In the genomic region with DNA sequence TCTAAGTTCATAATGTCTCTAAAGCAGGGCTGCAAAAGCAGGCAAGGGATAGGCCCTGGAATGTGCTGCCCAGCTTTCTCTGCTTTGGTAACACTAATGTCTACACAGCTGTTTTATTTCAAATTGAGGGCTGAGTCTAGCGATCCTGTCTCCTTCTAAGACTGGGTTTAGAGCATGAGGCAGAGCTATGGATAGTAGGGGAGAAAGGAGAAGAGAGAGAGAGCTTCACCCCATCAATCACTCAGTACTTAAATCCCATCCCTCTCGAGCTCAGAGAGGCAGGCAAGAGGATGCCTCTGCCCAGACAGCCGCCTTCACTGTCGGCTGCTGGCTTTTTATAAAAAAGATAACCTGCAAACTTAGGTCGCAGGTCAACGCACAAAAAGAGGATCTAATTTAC, we compare ENCODE assay signal across 9 mouse cellular contexts. TPM values are rescaled to one million over a fixed set of nuclear protein-coding genes. Genes with fewer than 3 reads are reported as not detected.
DNase-seq lines count a peak whose midpoint lies in the region; ATAC-seq and TF ChIP-seq lines count a peak whose summit lies in the region.
"Had no signal": no experiment of that assay in that cellular context is flagged by ENCODE, and none has a peak within 500 bp of the region (broad histone marks: within the 10 kb centered on the region; RNA-seq: fewer than 3 reads in every experiment).

No protein-coding gene starts in this region.

- TF ChIP-seq POLR2A in heart, adult 2 months (IDR thresholded peaks at IDR 0.05; ENCODE audit: insufficient read depth, low read depth, low read length): no peak

- ATAC-seq in hindbrain, embryonic 16.5 days: no peak
- ATAC-seq in midbrain, embryonic 15.5 days (replicated peaks): no peak
- ATAC-seq in monocyte, adult 5-6 weeks (replicated peaks; ENCODE audit: insufficient number of reproducible peaks, low FRiP score, low TSS enrichment, poor library complexity, severe bottlenecking): no peak

- intact Hi-C loops in heart, adult 2 months (cut with DNase I): no loop called here
- intact Hi-C loops in left cerebral cortex, postnatal 4 days (cut with DNase I): loop anchor here (10.0 kb wide), 2 partner anchors 114 to 394 kb away; no protein-coding TSS in a partner anchor

- H3K9ac ChIP-seq in heart, adult 2 months (ENCODE audit: low read depth, low read length): no peak overlapping the region
- peak overlapping the region; percentile 54 for H3K9ac ChIP-seq in hindbrain, embryonic 16.5 days (ENCODE audit: low read depth, low read length)
- peak overlapping the region; percentile 24; the same call in 1 of the 2 replicates for H3K9ac ChIP-seq in midbrain, embryonic 15.5 days

- H3K27me3 ChIP-seq in heart, embryonic 10.5 days (ENCODE audit: insufficient read depth, poor library complexity, severe bottlenecking): no peaks in the 10 kb centered on the region
- H3K27me3 ChIP-seq in heart, adult 2 months (ENCODE audit: control insufficient read depth, insufficient read depth, low read length): no peaks in the 10 kb centered on the region
- H3K27me3 ChIP-seq in hindbrain, embryonic 16.5 days (replicated peaks; ENCODE audit: control insufficient read depth, insufficient read depth, low read length): no peaks in the 10 kb centered on the region
- H3K27me3 ChIP-seq in midbrain, embryonic 15.5 days (replicated peaks): no peaks in the 10 kb centered on the region

- no peak for DNase-seq in heart, embryonic 10.5 days (ENCODE audit: low spot score)
- no peak for DNase-seq in heart, adult 2 months
- peak; percentile 57 for DNase-seq in embryo, embryonic 11 days
- DNase-seq in left cerebral cortex, postnatal 4 days: no peak
- DNase-seq in cerebellum, postnatal 25 days: no peak
- DNase-seq: layer of hippocampus, postnatal 36 days had no signal

- H3K4me1 ChIP-seq in heart, embryonic 10.5 days: peaks cover 13% of the 10 kb centered on the region
- 0 out of 2 replicates have a peak, but pooled peaks cover 2% of the 10 kb centered on the region for H3K4me1 ChIP-seq in heart, adult 2 months (ENCODE audit: control insufficient read depth, insufficient read depth, low read length)
- peaks cover 3% of the 10 kb centered on the region for H3K4me1 ChIP-seq in hindbrain, embryonic 16.5 days (ENCODE audit: control insufficient read depth, insufficient read depth, low read depth, low read length)
- peaks cover 25% of the 10 kb centered on the region for H3K4me1 ChIP-seq in midbrain, embryonic 15.5 days

- WGBS in heart, embryonic 10.5 days: 18% methylated on average over 6 of the region's 6 CpGs
- 57% methylated on average over 6 of the region's 6 CpGs for WGBS in heart, adult 2 months
- 32% methylated on average over 6 of the region's 6 CpGs for WGBS in hindbrain, embryonic 16.5 days
- WGBS in midbrain, embryonic 15.5 days: 15% methylated on average over 6 of the region's 6 CpGs

- H3K27ac ChIP-seq in heart, embryonic 10.5 days: peak overlapping the region; percentile 29; the same call in 1 of the 2 replicates
- H3K27ac ChIP-seq in heart, adult 2 months: no peak overlapping the region
- H3K27ac ChIP-seq in hindbrain, embryonic 16.5 days (ENCODE audit: low read depth, low read length): peak overlapping the region; percentile 55
- peak overlapping the region; percentile 71 for H3K27ac ChIP-seq in midbrain, embryonic 15.5 days

- no peak for TF ChIP-seq EP300 in heart, adult 2 months (IDR thresholded peaks at IDR 0.05; ENCODE audit: insufficient read depth, low read depth, low read length)

- no peaks in the 10 kb centered on the region for H3K79me2 ChIP-seq in heart, adult 2 months (replicated peaks; ENCODE audit: control insufficient read depth, insufficient read depth, low read length)

- TF ChIP-seq CTCF in heart, adult 2 months (IDR thresholded peaks at IDR 0.05): no peak

- no peaks in the 10 kb centered on the region for H3K36me3 ChIP-seq in heart, embryonic 10.5 days
- no peaks in the 10 kb centered on the region for H3K36me3 ChIP-seq in heart, adult 2 months (ENCODE audit: control insufficient read depth, insufficient read depth, low read length)
- H3K36me3 ChIP-seq in hindbrain, embryonic 16.5 days (ENCODE audit: control insufficient read depth, insufficient read depth, low read length): no peaks in the 10 kb centered on the region
- no peaks in the 10 kb centered on the region for H3K36me3 ChIP-seq in midbrain, embryonic 15.5 days (replicated peaks)

- H3K4me2 ChIP-seq in hindbrain, embryonic 16.5 days (ENCODE audit: low read length): peak overlapping the region; percentile 54
- H3K4me2 ChIP-seq in midbrain, embryonic 15.5 days: peak overlapping the region; percentile 46

- H3K4me3 ChIP-seq in heart, embryonic 10.5 days: peak overlapping the region; percentile 38
- no peak overlapping the region for H3K4me3 ChIP-seq in heart, adult 2 months
- peak overlapping the region; percentile 37 for H3K4me3 ChIP-seq in hindbrain, embryonic 16.5 days (ENCODE audit: low read length)
- H3K4me3 ChIP-seq in midbrain, embryonic 15.5 days: peak overlapping the region; percentile 35

- no peaks in the 10 kb centered on the region for H3K9me3 ChIP-seq in heart, embryonic 10.5 days
- no peaks in the 10 kb centered on the region for H3K9me3 ChIP-seq in hindbrain, embryonic 16.5 days (ENCODE audit: control insufficient read depth, low read length)
- H3K9me3 ChIP-seq in midbrain, embryonic 15.5 days: no peaks in the 10 kb centered on the region

RNA-seq across cellular contexts. Expression of gene Pbx3, which starts 4.5 kb away (rescaled TPM):
- 26.8 and 33.3 TPM in 2 replicates for polyA plus RNA-seq in heart, embryonic 10.5 days (2016; fragmentation: Nextera tagmentation; extraction: Ambion mirVana)
- 1 to 10 TPM; 9.7 to 9.8 TPM for total RNA-seq in heart, adult 2 months (2021)
- polyA plus RNA-seq in heart, adult 2 months (2012; rRNA removed): 6.1 and 10.0 TPM in 2 replicates
- 91.8 and 105 TPM in 2 replicates for polyA plus RNA-seq in hindbrain, embryonic 16.5 days (2015; fragmentation: Nextera tagmentation; extraction: Ambion mirVana)
- 102 and 106 TPM in 2 replicates for polyA plus RNA-seq in midbrain, embryonic 15.5 days (2015; fragmentation: Nextera tagmentation; extraction: Ambion mirVana)
- total RNA-seq in left cerebral cortex, postnatal 4 days (2021): 10 to 100 TPM; 24.7 to 35.9 TPM
- total RNA-seq in monocyte, adult 5-6 weeks (2017): 15.3 to 27.0 TPM (median 24.6 TPM) in 3 replicates

RNA-seq across cellular contexts. Expression of gene Mapkap1, which starts 38.2 kb away (rescaled TPM):
- polyA plus RNA-seq in heart, embryonic 10.5 days (2016; fragmentation: Nextera tagmentation; extraction: Ambion mirVana): 68.1 and 75.8 TPM in 2 replicates
- total RNA-seq in heart, adult 2 months (2021): 10 to 100 TPM; 63.6 to 70.1 TPM
- 30.6 and 51.5 TPM in 2 replicates for polyA plus RNA-seq in heart, adult 2 months (2012; rRNA removed)
- polyA plus RNA-seq in hindbrain, embryonic 16.5 days (2015; fragmentation: Nextera tagmentation; extraction: Ambion mirVana): 85.5 and 94.3 TPM in 2 replicates
- 97.8 and 100 TPM in 2 replicates for polyA plus RNA-seq in midbrain, embryonic 15.5 days (2015; fragmentation: Nextera tagmentation; extraction: Ambion mirVana)
- 10 to 100 TPM; 81.2 to 81.3 TPM for total RNA-seq in left cerebral cortex, postnatal 4 days (2021)
- total RNA-seq in monocyte, adult 5-6 weeks (2017): 82.2 to 152 TPM (median 109 TPM) in 3 replicates
